Mouse (Mus musculus) cortical plate, adult 2 months (tissue): ENCODE data around the gene Cacna1g.

Source experiments
- CTCF ChIP-seq: fragments of 200-500 bp; IDR thresholded peaks from 2 replicates; pipeline ENCODE4 v1.5.1; 2011; ENCODE audit warnings: mild to moderate bottlenecking, control low read depth, low read length; ENCODE audit not compliant: insufficient read depth; ENCODE audit errors: extremely low read depth
- POLR2A ChIP-seq: fragments of 200-500 bp; IDR thresholded peaks from 2 replicates; pipeline ENCODE4 v1.6.1; 2011; ENCODE audit warnings: mild to moderate bottlenecking, low read length, control low read depth; ENCODE audit not compliant: insufficient read depth; ENCODE audit errors: extremely low read depth

GRCm38 (mm10) chr11:94469136-94470064 is 4.6 kb downstream of the Cacna1g start:
- TF ChIP-seq CTCF (no peak), POLR2A (no peak)
